Mouse (Mus musculus): ENCODE data around the gene Npdc1. TPM values are rescaled to one million over a fixed set of nuclear protein-coding genes. Genes with fewer than 3 reads are reported as not detected.

The Npdc1 gene
- polyA plus RNA-seq, 1 experiment from 2014 or later: 155 TPM

DNA sequence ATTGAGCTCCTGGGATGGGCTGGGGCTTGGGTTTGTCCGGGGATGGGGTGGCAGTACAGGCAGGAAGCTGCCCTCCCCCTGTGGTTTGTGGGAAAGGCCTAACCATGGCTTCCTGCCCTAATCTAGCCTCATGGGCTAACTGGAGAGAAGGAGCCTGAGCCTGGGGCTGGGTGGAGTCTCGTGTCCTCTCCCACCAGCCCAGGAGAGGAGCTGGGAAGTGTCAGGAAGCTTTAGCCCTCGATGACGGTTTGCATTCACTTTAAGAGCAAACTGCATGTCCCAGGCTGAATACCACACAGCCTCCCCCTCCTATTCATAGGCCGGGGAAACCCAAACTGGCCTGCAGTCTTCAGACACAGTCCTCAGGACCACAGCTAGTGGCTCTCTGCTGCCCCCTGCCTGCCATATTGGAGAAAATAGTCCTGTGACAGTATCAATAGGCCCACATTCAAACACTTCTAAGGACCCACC is 27.6 kb downstream of the Npdc1 start:
- H3K4me1 ChIP-seq (replicated peaks): peaks cover 37% of the 10 kb centered on the region
- no peaks in the 10 kb centered on the region for H3K9me3 ChIP-seq
- 33% methylated on average over 5 of the region's 5 CpGs for WGBS
- peaks cover 72% of the 10 kb centered on the region for H3K27me3 ChIP-seq (ENCODE audit: insufficient read depth, poor library complexity, severe bottlenecking)
- no peak overlapping the region for H3K4me3 ChIP-seq
- H3K36me3 ChIP-seq: no peaks in the 10 kb centered on the region
- peak; percentile 82 for DNase-seq (ENCODE audit: low spot score)
- no peak overlapping the region for H3K27ac ChIP-seq

DNA sequence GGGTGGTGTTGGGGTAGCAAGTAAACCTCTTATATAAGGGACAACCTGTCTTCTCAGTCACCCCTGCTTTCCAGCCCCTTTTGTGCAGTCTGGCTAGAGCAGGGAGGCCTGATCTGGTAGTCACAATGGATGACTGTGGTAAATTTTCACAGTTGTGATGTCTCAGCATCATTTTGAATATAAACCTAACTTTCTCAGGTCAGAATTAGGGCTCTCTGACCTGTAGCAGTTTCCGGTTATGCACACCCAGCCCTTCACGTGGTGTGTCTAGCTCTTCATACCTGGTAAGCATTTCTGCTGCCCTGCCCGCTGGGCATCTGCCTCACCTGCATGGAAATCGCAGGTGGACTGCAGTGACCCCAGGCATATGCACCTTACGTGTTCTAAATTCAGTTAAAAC is 28.1 kb downstream of the Npdc1 start:
- H3K27ac ChIP-seq: no peak overlapping the region
- 91% methylated on average over 5 of the region's 5 CpGs for WGBS
- DNase-seq (ENCODE audit: low spot score): no peak
- no peak overlapping the region for H3K4me3 ChIP-seq
- H3K9me3 ChIP-seq: no peaks in the 10 kb centered on the region
- H3K27me3 ChIP-seq (ENCODE audit: insufficient read depth, poor library complexity, severe bottlenecking): peaks cover 77% of the 10 kb centered on the region
- peaks cover 42% of the 10 kb centered on the region for H3K4me1 ChIP-seq (replicated peaks)
- no peaks in the 10 kb centered on the region for H3K36me3 ChIP-seq

DNA sequence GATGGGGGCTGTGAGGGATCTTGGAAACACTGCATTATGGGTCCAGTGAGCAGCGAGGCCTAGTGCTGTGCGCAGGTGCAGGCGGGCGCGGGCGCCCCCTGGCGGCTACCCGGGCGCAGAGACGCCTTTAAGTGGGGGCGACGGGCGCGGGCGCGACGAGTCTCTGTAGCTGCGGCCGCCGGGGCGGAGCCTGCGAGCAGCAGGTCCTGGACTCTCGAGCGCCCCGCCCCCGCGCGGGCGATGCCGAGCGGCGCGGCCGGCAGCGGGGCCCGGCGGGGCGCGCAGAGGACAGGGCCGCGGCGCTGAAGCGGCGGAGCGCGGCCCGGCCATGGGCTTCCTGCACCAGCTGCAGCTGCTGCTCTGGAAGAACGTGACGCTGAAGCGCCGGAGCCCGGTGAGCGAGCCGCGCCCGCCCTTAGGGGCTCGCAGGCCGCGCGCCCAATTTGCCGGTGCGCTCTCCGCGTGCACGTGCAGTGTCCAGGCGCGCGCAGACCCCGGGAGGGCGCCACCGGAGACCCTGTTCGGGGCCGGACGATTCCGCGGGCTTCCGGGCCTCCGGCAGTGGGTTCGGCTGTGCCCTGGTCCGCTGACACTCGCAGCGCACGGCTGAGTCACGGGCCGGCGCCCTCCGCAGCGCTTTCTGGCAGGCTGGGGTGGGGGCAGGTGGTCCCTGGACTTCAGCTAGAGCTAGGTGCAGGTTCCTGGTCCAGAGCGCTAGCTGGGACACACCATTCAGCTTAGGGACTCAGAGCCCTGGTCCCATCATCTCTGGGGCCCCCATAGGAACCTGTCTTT is 29.5 kb downstream of the Npdc1 start, which contains the start of gene Abca2:
Abca2 (plus strand) TSS at position 262 of the 795 bp plus-strand sequence.
- peak; percentile 95 for DNase-seq (ENCODE audit: low spot score)
- under 1% methylated on average over 89 of the region's 89 CpGs for WGBS
- peaks cover 51% of the 10 kb centered on the region for H3K4me1 ChIP-seq (replicated peaks)
- H3K9me3 ChIP-seq: no peaks in the 10 kb centered on the region
- H3K4me3 ChIP-seq: peak within 1 kb of the TSS; percentile 85
- no peaks in the 10 kb centered on the region for H3K36me3 ChIP-seq
- H3K27ac ChIP-seq: peak within 1 kb of the TSS; percentile 92
- H3K27me3 ChIP-seq (ENCODE audit: insufficient read depth, poor library complexity, severe bottlenecking): peaks cover 78% of the 10 kb centered on the region

DNA sequence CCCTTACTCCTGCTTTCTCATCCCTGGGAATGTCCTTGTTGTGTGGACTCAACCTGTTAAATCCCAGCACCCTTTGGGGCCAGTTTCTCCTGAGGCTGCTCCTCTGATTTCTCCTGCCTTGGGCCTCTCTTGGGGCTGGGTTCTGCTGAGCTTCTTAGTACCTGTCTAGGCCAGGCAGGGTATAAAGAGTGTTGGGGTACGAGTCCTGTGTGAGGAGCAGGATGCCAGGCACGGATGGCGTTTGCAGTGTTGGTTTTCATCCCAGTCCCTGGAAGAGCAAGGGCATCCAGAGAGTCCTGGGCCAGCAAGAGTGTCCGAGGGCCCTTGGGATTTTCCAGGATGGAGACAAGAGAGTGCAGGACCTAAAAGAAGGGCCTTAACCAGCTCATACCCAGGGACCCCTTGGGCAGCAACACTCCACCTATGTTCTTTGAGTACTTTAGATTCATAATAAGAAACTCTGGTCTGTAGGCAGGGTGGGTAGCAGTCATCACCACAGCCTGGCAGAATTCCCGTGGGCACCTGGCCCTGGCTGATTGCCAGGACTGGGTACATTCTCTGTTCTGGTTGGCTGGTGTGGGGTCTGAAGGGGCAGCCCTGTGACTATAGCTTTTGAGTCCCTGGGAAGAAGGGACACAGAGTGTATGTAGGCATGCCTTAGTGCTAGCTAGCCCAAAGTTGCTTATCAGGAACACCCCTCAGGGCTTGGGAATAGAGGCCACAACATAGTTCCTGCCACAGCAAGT is 30.5 kb downstream of the Npdc1 start:
- peak overlapping the region; percentile 92; the same call in 1 of the 2 replicates for H3K27ac ChIP-seq
- H3K9me3 ChIP-seq: no peaks in the 10 kb centered on the region
- peaks cover 51% of the 10 kb centered on the region for H3K4me1 ChIP-seq (replicated peaks)
- no peaks in the 10 kb centered on the region for H3K36me3 ChIP-seq
- whole genome bisulfite sequencing: 72% methylated on average over 5 of the region's 5 CpGs
- H3K27me3 ChIP-seq (ENCODE audit: insufficient read depth, poor library complexity, severe bottlenecking): peaks cover 76% of the 10 kb centered on the region
- DNase-seq (ENCODE audit: low spot score): no peak
- H3K4me3 ChIP-seq: peak overlapping the region; percentile 85

DNA sequence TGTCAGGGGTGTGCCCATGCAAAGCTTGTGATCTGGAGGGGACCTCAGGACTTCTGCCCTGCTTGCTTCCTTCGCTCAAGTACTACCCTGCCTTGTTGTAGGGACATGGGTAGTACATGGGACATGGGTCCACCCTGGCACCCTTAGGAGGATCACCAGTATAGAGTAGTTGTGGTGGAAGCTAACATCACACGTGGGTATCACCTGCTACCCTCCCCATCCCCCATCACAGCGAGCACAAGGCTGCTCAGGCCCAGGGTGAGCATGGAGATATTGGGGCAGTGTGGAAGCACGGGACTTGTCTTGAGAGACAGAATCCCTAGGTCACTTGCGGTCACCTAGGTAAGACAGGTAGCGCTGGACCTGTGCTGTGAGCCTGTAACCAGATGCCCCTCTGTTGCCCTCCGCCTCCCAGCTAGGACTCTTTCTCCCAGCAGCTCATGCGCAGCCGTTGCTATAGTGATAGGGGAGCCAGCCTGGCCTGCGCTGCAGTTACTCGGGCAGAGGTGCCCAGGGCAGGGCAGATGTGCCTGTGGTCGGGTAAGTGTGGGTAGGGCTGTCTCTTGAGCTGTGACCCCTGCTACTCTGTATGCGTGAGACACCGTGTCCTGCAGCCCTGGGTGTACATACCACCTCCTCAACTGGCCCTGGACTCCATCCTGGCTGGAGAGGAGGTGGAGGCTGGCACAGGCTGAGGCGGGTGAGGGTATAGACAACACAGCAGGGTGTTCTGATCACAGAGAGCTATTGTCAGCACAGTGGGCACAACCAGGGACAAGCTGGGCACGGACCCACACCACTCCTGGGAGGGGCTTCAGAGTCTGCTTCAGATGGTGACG is 31.5 kb downstream of the Npdc1 start:
- peak; percentile 21 for DNase-seq (ENCODE audit: low spot score)
- Histone ChIP-seq H3K36me3 (peaks cover 7% of the 10 kb centered on the region; the same call in 1 of the 2 replicates), H3K4me1 (replicated peaks) (peaks cover 51% of the 10 kb centered on the region), H3K27me3 (ENCODE audit: insufficient read depth, poor library complexity, severe bottlenecking) (peaks cover 69% of the 10 kb centered on the region), H3K9me3 (no peaks in the 10 kb centered on the region), H3K4me3 (no peak overlapping the region; the same call in 1 of the 2 replicates), H3K27ac (peak overlapping the region; percentile 36; the same call in 1 of the 2 replicates)
- WGBS: 53% methylated on average over 17 of the region's 17 CpGs

DNA sequence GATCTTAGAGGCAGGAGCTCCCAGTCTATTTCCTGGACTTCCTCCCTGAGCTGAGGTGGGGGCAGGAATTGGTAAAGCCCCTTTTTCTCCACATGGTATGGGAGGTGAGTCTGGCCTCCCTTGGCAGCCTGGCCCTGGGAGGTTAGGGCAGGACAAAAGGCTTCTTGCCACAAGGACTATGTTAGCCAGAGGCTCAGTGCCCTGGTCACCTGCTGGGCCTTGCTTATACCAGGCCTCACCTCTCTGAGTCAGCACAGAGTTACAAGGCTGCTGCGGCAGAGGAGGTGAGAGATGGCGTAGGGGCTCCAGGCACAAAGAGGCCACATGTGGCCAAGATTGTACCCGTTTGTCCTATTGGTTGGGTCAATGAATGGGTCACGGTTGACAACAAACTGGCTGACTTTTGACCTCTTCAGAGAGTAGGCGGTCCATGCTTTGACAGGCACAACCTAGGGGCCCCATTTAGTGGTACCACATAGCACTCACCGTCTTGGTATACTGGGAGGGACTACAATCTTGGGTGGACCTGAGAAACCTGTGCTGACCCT is 32.2 kb downstream of the Npdc1 start:
- H3K4me3 ChIP-seq: no peak overlapping the region; the same call in 1 of the 2 replicates
- peaks cover 10% of the 10 kb centered on the region; the same call in 1 of the 2 replicates for H3K36me3 ChIP-seq
- peaks cover 51% of the 10 kb centered on the region for H3K4me1 ChIP-seq (replicated peaks)
- no peak for DNase-seq (ENCODE audit: low spot score)
- H3K27me3 ChIP-seq (ENCODE audit: insufficient read depth, poor library complexity, severe bottlenecking): peaks cover 61% of the 10 kb centered on the region
- H3K27ac ChIP-seq: no peak overlapping the region
- WGBS: 35% methylated on average over 6 of the region's 6 CpGs
- no peaks in the 10 kb centered on the region for H3K9me3 ChIP-seq

DNA sequence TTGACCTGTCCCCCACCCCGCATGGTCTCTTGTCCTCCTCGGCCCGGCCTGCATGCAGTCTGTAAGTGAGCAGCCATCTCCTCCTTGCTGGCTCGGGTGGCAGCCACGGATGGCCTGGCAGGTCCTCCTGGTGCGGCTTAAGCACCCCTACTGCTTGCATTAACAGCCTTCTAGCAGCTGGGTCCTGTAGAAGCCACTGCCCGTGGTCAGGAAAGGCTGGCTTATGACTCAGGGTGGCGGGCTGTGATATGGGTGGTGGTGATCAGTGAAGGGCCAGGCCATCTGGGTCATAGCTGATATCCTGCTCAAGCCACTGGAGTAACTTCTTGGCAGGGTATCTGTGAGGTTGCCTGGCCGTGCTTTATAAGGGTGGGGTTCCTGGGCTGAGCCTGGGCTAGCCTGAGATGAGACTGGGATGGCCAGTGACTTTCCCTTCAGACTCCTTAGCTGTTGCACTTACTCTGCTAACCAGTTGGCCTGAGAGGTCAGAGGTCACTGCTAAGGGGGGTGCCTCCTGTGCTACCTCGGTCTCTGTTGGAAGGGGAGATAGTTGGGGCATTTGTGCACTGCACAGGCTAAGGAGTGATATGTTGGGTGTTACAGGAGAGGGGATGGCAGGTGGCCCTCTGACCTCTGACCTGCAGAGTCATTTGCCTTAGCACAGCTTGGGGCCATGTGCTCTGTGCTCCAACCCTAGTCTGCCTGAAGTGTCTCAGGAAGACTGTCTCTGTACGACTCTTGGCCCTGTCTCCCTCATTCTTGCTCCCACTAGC is 33.4 kb downstream of the Npdc1 start:
- WGBS: 77% methylated on average over 11 of the region's 11 CpGs

DNA sequence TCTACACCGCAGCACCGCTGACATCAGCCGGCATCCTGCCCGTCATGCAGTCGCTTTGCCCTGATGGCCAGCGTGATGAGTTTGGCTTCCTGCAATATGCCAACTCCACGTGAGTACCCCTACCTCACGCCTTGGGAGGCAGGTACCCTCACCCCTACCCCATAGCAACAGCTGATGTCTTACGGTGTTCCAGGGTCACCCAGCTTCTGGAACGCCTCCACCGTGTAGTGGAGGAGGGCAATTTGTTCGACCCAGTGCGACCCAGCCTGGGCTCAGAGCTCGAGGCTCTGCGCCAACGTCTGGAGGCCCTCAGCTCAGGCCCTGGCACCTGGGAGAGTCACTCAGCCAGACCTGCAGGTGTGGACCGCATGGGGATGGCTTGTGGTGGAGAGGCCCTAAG is 34.0 kb downstream of the Npdc1 start:
- peaks cover 25% of the 10 kb centered on the region for H3K36me3 ChIP-seq
- H3K4me3 ChIP-seq: no peak overlapping the region
- H3K27ac ChIP-seq: no peak overlapping the region
- H3K27me3 ChIP-seq (ENCODE audit: insufficient read depth, poor library complexity, severe bottlenecking): peaks cover 56% of the 10 kb centered on the region
- 89% methylated on average over 17 of the region's 17 CpGs for WGBS
- DNase-seq (ENCODE audit: low spot score): no peak
- no peaks in the 10 kb centered on the region for H3K9me3 ChIP-seq
- peaks cover 49% of the 10 kb centered on the region for H3K4me1 ChIP-seq (replicated peaks)

More for the DNA sequence above, 33.4 kb downstream of the Npdc1 start:
- Histone ChIP-seq H3K27me3 (ENCODE audit: insufficient read depth, poor library complexity, severe bottlenecking) (peaks cover 56% of the 10 kb centered on the region), H3K9me3 (no peaks in the 10 kb centered on the region), H3K27ac (no peak overlapping the region), H3K4me1 (replicated peaks) (peaks cover 51% of the 10 kb centered on the region), H3K36me3 (peaks cover 19% of the 10 kb centered on the region), H3K4me3 (no peak overlapping the region)
- DNase-seq (ENCODE audit: low spot score): no peak

DNA sequence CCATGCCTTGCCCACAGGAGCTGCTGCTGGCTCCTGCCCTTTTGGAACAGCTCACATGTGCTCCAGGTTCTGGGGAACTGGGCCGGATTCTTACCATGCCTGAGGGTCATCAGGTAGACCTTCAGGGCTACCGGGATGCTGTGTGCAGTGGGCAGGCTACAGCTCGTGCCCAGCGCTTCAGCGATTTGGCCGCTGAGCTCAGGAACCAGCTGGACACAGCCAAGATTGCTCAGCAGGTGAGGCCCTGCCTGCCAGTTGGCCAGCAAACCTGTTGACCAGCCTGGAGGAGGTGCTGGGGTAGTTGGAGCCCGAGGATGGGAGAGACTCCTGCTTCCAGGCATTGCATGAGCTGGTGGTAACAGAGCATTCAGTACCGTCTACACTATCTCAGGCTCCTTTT is 35.1 kb downstream of the Npdc1 start:
- no peak for DNase-seq (ENCODE audit: low spot score)
- WGBS: 88% methylated on average over 8 of the region's 8 CpGs
- peaks cover 39% of the 10 kb centered on the region for H3K4me1 ChIP-seq (replicated peaks)
- no peaks in the 10 kb centered on the region for H3K9me3 ChIP-seq
- H3K27ac ChIP-seq: no peak overlapping the region
- peaks cover 37% of the 10 kb centered on the region for H3K36me3 ChIP-seq
- no peak overlapping the region for H3K4me3 ChIP-seq
- H3K27me3 ChIP-seq (ENCODE audit: insufficient read depth, poor library complexity, severe bottlenecking): peaks cover 52% of the 10 kb centered on the region

DNA sequence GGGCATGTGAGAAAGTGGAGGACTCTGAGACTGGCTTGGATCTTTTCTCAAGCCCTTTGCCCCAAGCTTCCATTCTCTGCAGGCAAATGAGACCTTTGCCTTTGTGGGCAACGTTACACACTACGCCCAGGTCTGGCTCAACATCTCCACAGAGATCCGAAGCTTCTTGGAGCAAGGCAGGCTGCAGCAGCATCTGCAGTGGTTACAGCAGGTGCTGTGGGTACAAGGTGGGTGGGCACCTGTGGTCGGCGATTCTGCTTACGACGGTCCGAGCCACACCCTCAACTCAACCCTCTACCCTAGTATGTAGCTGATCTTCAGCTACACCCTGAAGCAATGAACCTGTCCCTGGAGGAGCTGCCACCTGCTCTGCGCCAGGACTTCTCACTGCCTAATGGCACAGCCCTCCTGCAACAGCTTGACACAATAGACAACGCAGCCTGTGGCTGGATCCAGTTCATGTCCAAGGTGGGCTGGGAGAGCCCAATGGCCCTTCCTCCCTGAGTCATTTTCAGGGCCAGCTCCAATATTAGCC is 37.2 kb downstream of the Npdc1 start:
- peaks cover 51% of the 10 kb centered on the region for H3K36me3 ChIP-seq
- WGBS: 94% methylated on average over 10 of the region's 10 CpGs
- H3K27ac ChIP-seq: no peak overlapping the region
- H3K9me3 ChIP-seq: no peaks in the 10 kb centered on the region
- peaks cover 31% of the 10 kb centered on the region for H3K27me3 ChIP-seq (ENCODE audit: insufficient read depth, poor library complexity, severe bottlenecking)
- DNase-seq (ENCODE audit: low spot score): no peak
- peaks cover 18% of the 10 kb centered on the region for H3K4me1 ChIP-seq (replicated peaks)
- H3K4me3 ChIP-seq: no peak overlapping the region

DNA sequence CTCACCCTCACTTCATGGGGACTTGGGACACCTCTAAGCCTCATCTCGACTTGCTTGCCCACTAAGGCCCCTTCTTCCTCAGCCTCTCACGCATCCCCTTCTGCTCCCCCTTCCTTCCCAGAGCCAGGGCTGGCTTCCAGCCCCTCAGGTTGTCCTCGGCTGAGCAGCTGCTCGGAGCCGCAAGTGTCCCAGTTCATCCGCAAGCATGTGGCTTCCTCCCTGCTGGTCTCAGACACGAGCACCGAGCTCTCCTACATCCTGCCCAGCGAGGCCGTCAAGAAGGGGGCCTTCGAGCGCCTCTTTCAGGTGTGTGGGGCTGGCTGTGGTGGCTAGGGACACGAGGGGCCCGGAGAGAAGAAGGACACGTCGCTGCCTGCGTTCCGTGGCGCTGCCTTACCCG is 41.9 kb downstream of the Npdc1 start:
- 86% methylated on average over 20 of the region's 20 CpGs for WGBS
- H3K36me3 ChIP-seq: peaks cover 91% of the 10 kb centered on the region
- no peak for DNase-seq (ENCODE audit: low spot score)
- no peaks in the 10 kb centered on the region for H3K4me1 ChIP-seq (replicated peaks)
- no peak overlapping the region for H3K27ac ChIP-seq
- H3K27me3 ChIP-seq (ENCODE audit: insufficient read depth, poor library complexity, severe bottlenecking): no peaks in the 10 kb centered on the region
- H3K9me3 ChIP-seq: no peaks in the 10 kb centered on the region
- no peak overlapping the region for H3K4me3 ChIP-seq
